Mouse (Mus musculus) thymus, adult 2 months (tissue): Measurements from ENCODE around the gene Ensa.

ENCODE experiments used
- CTCF ChIP-seq: fragments of 200-500 bp; IDR thresholded peaks from 2 replicates; pipeline ENCODE4 v1.5.1; 2012; ENCODE audit warnings: mild to moderate bottlenecking, control low read depth, low read length, moderate library complexity, borderline replicate concordance; ENCODE audit not compliant: control insufficient read depth, poor library complexity, insufficient read depth; ENCODE audit errors: extremely low read depth
- POLR2A ChIP-seq: fragments of 200-500 bp; IDR thresholded peaks from 2 replicates; pipeline ENCODE4 v1.6.1; 2012; ENCODE audit warnings: mild to moderate bottlenecking, low read length, control low read depth, moderate library complexity; ENCODE audit not compliant: control insufficient read depth, poor library complexity, insufficient read depth; ENCODE audit errors: extremely low read depth

- TF ChIP-seq CTCF: no peak
- no peak for TF ChIP-seq POLR2A
Measured at GRCm38 (mm10) chr3:95623551-95623950, 1.2 kb upstream of the Ensa start.
